Mouse (Mus musculus) frontal cortex, postnatal 14 days (tissue): ENCODE results near the gene Lcmt1.

Experiments
- DNase-seq, 2 experiments: peaks; one replicate each; pipeline ENCODE4 v3.0.0; 2022; ENCODE audit warnings: low spot score in 2 of 2

Gene Lcmt1

DNA sequence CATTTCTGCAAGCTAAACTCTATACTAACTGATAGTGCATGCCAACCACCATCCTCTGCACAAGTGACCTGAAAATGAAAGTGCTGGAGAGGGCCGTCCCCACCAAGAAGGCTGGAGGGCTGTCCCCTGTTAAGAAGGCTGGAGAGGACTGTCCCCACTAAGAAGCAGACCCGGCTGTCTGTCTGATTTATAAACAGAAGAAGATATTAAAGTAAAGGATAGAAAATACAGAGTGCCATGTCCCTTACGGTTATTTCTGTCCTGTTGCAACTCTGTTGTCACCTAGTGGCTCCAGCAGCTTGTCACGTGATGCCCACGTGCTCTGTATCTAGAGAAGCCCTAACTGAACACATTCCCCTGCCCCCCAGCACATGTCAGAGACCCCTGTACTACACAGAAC is 9.4 kb upstream of the Lcmt1 start:
- DNase-seq = no peak

DNA sequence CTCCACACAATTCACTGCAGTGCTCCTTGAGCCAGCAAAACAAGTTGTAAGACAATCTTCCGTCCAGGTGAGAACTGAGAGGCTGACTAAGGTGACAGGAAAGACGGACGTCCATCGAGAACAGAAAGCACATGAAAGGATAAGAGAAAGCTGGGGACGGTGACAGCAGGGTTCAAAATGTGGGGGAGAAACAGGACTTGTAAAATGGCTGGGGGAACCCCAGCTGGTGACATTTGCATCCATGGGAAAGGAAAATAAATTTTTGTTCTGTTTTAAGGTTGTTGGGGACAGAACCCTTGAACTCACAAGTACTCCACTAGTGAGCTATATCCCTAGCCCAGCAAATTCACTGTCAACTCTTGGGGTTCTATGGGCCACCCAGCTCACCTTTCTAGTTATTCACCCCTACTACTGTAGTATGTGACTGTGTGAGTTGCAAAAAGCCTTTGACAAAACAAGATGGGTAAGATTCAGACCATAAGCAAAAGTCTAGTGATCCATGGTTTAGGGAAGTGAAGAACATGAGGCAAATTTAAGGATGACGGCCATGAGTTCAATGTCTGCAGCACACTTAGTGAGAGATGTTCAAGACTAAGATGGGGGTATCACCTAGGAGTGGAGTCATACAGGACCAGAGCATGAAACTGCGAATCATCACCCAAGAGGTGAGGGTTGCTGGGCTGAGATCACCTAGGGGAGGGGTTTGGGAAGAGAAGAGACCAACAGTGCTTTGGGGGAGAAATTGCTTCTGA is 8.2 kb upstream of the Lcmt1 start:
- no peak for DNase-seq

GRCm38 (mm10) chr7:123362806-123363205 is 6.8 kb upstream of the Lcmt1 start:
- DNase-seq = no peak

- no peak for DNase-seq
Measured at GRCm38 (mm10) chr7:123363971-123364370, 5.6 kb upstream of the Lcmt1 start.

- DNase-seq = no peak
Measured at GRCm38 (mm10) chr7:123365876-123366741, 3.5 kb upstream of the Lcmt1 start.

- no peak for DNase-seq
Measured at GRCm38 (mm10) chr7:123366806-123367205, 2.8 kb upstream of the Lcmt1 start.

DNA sequence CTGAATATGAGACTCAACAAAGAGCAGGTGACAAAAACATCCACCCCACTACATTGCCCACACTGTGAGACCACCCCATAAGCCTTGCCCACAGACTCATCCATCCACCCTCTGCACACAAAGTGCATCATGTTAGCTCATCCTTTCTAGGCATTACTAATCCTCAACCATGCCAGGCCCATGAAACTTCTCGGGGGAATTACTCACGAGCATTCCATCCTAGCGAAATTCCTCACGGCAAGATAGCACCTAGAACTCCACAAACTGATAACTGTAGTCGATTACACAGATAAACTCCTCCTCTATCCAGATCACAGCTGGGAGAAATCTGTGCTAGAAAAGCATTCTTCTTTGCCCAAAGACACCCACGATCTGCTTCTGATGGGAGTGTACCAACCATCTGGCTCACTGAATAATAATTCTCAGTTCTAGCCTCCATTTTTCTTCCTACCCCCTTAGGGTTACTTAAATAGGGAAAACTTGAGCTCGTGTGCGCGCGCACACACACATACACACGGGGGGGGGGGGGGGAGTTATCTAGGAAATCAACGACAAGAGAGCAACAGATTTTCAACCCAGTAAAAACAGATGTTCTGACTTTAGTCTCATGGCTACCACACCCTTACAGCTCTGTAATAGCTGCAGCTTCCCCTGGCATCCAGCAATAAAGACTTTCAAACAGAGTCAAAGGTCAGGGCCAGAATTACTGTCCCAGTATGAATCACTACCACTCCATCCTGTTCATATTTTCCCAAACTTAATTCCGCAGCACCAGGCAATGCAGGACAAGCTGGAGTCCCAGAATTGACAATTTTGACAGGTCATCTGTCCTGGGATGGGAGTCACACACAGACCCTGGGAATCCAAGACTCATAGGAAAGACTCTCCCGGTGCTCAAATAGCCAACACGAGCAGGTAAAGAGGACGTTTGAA is 2.1 kb upstream of the Lcmt1 start:
- DNase-seq = no peak

DNA sequence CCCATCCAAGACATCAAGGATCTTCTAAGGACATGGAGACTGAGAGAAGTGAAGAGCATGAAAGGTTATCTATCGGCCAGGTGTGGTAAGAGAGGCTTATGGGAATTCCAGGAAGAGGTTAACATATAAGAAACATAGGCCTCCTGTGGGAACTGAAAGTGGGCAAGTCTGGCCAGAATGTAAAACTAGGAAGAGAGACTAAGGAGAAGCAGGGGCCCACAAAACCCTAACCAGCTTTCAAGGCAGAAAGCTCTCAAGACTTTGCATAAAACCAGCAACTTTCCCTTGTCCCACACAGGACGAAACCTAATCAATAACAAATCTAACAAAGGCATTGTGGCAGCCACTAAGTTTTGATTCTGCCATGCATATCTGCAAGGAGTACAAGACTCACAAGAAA is 1.4 kb upstream of the Lcmt1 start:
- DNase-seq = no peak

DNA sequence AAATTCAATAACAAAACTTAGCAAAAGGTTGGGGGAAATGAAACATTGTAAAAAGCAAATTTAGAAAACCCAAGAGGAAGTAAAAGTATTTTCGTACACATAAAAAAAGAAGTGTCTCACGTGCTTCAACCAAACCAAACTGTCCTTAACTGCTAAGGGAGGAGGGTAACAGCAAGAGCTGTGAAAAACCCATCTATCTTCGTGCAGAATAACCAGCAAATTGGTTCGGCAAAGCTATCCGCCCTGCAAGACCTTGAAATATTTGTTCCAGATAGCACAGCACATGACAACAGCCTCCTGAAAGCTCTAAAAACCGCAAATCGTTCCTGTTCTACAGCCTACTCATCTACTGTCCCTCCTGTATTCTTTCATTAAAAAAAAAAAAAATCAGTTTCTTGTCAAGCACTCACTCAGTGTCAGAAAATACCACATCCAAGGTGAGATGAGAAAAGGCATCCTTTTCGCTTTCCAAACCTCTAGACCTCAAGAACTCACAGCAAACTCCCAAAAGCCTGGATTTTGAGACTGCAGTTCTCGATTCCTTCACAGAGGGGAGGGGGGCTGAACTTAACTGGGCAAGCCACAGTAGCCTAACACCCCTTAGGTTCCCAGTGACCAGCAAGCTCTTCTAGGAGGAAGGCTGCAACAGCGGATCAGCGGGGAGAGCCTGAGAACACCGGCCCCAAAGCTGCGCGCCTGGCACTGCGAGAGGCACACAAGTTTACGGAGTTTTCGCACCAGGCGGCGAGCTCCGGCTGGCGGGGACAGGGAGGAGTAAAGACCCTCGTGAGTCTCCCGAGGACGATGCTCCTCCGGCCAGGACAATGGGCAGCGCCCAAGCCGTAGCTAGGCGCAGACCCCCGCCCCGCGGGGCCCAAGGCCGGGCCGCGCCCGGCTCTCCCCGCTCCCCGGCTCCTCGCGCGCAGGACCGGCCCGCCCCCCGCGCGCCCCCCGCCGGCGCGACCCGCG is 522 bp upstream of the Lcmt1 start:
- peak in 1 of 2 experiments; percentile 28 for DNase-seq

DNA sequence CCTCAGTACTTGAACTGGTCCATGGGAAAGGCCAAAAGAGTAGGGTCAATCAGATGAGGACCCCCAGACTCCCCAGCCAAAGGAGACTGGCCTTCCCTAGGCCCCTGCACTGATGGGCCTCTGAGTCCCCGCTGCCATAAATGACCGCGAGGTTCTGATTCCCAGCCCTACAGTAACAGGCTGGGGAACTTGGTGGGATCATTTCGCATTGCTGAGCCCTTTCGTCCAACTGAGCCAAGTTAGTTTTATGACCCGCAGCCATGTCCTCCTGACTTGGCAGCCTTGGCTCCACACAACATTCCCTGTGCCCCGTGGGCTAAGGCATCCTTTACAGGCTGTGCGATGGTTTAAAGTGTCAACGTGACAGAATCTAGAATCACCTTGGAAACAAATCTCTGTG is 1.1 kb downstream of the Lcmt1 start:
- DNase-seq = no peak

- no peak for DNase-seq
Measured at GRCm38 (mm10) chr7:123371501-123371900, 1.9 kb downstream of the Lcmt1 start.

- peak; percentile 94 for DNase-seq
Measured at GRCm38 (mm10) chr7:123377443-123378400, 8.1 kb downstream of the Lcmt1 start.

DNA sequence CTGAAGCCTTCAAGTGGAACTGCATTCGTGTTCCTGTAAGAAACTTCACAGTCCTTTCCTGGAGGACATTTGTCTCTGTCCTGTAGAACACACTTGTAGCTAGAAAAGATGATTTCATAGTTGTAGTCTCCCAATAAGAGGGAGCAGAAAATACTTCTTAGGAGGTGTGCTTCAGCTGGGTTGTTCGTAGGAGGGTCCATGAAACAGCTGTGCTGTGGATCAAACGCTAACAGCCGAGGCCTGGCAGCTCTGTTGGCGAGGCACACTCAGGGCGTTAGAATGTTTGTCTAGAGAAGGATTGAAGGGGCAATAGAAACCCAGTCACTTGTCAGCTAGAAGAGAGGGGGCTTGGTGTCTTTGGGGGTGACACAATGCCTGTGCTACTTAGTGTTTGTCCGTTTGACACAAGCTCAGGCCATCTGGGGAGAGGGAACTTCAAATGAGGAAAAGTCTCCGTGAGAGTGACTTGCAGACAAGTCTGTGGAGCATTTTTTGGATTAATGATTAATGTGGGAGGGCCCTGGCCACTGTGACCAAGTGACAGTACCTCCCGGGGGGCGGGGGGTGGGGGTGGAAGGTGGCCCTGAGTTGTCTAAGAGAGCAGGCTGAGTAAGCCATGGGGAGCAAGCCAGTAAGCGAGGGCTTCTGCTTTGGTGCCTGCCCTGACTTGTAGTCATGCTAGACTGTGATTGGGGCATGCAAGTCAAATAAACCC is 16.3 kb downstream of the Lcmt1 start:
- DNase-seq = no peak

DNA sequence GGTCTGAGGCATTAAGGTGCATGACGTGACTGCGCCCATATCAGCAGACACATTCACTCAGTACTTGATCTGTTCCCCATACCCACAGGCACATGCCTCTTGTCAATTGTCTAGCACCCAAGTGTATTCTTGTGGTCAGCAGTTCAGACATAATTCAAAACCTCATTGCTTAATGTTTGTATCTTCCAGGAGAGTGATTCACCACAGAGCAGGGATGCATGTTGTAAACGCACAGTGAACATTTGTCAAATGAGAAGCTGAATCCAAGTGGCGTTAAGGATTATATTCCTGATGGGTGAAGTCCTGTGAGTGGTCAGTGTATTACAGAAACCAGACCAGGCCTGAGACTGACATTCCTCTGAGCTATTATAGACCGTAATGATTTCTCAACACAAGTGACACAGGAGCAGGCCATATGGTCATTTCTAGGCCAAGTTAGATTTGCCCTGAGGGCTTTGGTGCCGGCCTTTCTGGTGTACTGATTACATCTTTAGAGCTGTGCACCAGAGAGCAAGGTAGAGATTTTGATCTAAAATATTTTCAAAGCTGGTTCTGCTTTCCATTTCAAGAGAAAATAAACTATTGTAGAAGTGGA is 20.2 kb downstream of the Lcmt1 start:
- DNase-seq = no peak

- no peak for DNase-seq
Measured at GRCm38 (mm10) chr7:123394271-123394670, 24.7 kb downstream of the Lcmt1 start.

DNA sequence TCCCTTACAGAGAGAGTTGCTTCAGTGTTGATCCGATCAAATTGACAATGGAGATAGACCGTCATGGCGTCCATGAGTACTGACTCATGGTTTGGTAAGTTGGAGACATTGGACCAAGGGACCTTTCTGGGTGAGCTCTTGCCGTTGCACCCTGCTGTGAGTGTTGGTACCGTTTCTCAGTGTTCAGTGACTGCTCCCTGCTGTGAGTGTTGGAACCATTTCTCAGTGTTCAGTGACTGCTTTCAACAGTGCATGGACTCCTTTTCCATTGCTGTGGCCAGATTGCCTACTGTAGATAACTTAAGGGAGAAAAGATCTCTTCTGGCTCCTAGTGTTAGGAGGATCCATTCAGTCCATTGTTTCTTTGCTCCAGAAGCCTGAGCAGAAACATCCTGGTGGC is 27.3 kb downstream of the Lcmt1 start:
- DNase-seq = no peak

- no peak for DNase-seq
Measured at GRCm38 (mm10) chr7:123397369-123397768, 27.8 kb downstream of the Lcmt1 start.

GRCm38 (mm10) chr7:123397931-123398330 is 28.3 kb downstream of the Lcmt1 start:
- DNase-seq = no peak

DNA sequence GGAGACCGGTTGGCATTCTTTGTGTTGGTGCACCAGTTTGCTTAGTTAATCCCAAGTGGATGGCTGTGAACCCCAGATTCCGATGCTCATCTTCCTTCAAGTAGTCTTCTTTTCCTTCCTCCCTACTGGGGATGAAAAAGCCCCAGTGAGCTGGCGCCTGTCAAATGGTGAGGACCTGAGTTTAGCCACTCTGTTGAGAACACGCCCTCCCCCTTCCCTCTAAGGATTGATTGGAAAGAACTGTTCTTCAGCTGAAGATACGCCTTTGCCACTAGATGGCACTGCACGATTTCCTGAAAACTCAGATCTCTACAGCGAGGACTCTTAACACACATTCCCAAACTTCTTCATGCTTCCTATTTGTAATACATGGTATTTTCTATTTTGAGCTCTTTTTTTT is 29.2 kb downstream of the Lcmt1 start:
- peak in 1 of 2 experiments; percentile 36 for DNase-seq
